Mouse (Mus musculus) kidney, adult 2 months (tissue): ENCODE results near the gene Rai1.

Experiments
- CTCF ChIP-seq: fragments of 200-500 bp; conservative IDR thresholded peaks from 2 replicates; pipeline ENCODE4 v1.5.1; 2011; ENCODE audit warnings: low read depth, mild to moderate bottlenecking, control low read depth, low read length, moderate library complexity, mixed read lengths; ENCODE audit not compliant: insufficient read depth, insufficient read length
- POLR2A ChIP-seq: fragments of 200-500 bp; IDR thresholded peaks from one replicate; pipeline ENCODE4 v1.6.1; 2011; ENCODE audit warnings: low read depth, low read length, control low read depth

- TF ChIP-seq CTCF (no peak), POLR2A (no peak)
Measured at GRCm38 (mm10) chr11:60189501-60190040, 84.8 kb downstream of the Rai1 start.
